Mouse (Mus musculus): ENCODE measurements around the gene Gm17660.

The Gm17660 gene

GRCm38 (mm10) chr5:104077508-104077907, at the start of gene Gm17660:
Gm17660 (minus strand) TSS chr5:104077608.
- DNase-seq = no peak

GRCm38 (mm10) chr5:104126561-104127320, 49.3 kb upstream of the Gm17660 start:
- no peak for DNase-seq

- DNase-seq = no peak
Measured at GRCm38 (mm10) chr5:104124016-104124658, 46.7 kb upstream of the Gm17660 start.

- DNase-seq = no peak
Measured at GRCm38 (mm10) chr5:104115890-104116289, 38.5 kb upstream of the Gm17660 start.

GRCm38 (mm10) chr5:104115118-104115517, 37.7 kb upstream of the Gm17660 start:
- DNase-seq = no peak

- no peak for DNase-seq
Measured at GRCm38 (mm10) chr5:104113491-104114172, 36.2 kb upstream of the Gm17660 start, which contains the start of gene Sparcl1. Sparcl1 (minus strand) TSS chr5:104113733.

- no peak for DNase-seq
Measured at GRCm38 (mm10) chr5:104112511-104112910, 35.1 kb upstream of the Gm17660 start.

- DNase-seq = no peak
Measured at GRCm38 (mm10) chr5:104112016-104112415, 34.6 kb upstream of the Gm17660 start.

GRCm38 (mm10) chr5:104110171-104110920, 32.9 kb upstream of the Gm17660 start:
- no peak for DNase-seq

GRCm38 (mm10) chr5:104109516-104109915, 32.1 kb upstream of the Gm17660 start:
- DNase-seq = no peak

- no peak for DNase-seq
Measured at GRCm38 (mm10) chr5:104108879-104109369, 31.5 kb upstream of the Gm17660 start.

- DNase-seq = no peak
Measured at GRCm38 (mm10) chr5:104108127-104108875, 30.9 kb upstream of the Gm17660 start.

- DNase-seq = no peak
Measured at GRCm38 (mm10) chr5:104104111-104104510, 26.7 kb upstream of the Gm17660 start.

GRCm38 (mm10) chr5:104103171-104103570, 25.8 kb upstream of the Gm17660 start:
- DNase-seq = no peak

- DNase-seq = no peak
Measured at GRCm38 (mm10) chr5:104101678-104102531, 24.5 kb upstream of the Gm17660 start.

GRCm38 (mm10) chr5:104096078-104096938, 18.9 kb upstream of the Gm17660 start:
- DNase-seq = no peak

- DNase-seq = no peak
Measured at GRCm38 (mm10) chr5:104095416-104096077, 18.1 kb upstream of the Gm17660 start.

GRCm38 (mm10) chr5:104089751-104090150, 12.3 kb upstream of the Gm17660 start:
- DNase-seq = no peak

GRCm38 (mm10) chr5:104085366-104085765, 8.0 kb upstream of the Gm17660 start:
- DNase-seq = no peak
